Mouse (Mus musculus): Measurements from ENCODE around the gene 1110004F10Rik.
"Not testable (repeated sequence)": the region's sequence is repeated elsewhere in the genome, so short reads cannot be mapped to it uniquely, and the experiment has no call there.

Gene 1110004F10Rik

GRCm38 (mm10) chr7:116039196-116039537 lies at the start of gene 1110004F10Rik:
Gene 1110004F10Rik (plus strand): TSS chr7:116039397.
- no peak for DNase-seq (ENCODE audit: low spot score in 2 of 2)

- no peak for DNase-seq (ENCODE audit: low spot score in 2 of 2)
Measured at GRCm38 (mm10) chr7:116002726-116003125, 36.5 kb upstream of the 1110004F10Rik start.

GRCm38 (mm10) chr7:116029991-116030390 lies 9.2 kb upstream of the 1110004F10Rik start:
- no peak for DNase-seq (ENCODE audit: low spot score in 2 of 2)

GRCm38 (mm10) chr7:116030597-116031387 lies 8.4 kb upstream of the 1110004F10Rik start:
- peak in 1 of 2 experiments; percentile 8 for DNase-seq (ENCODE audit: low spot score in 2 of 2)

GRCm38 (mm10) chr7:116031388-116031717 lies 7.8 kb upstream of the 1110004F10Rik start:
- no peak for DNase-seq (ENCODE audit: low spot score in 2 of 2)

GRCm38 (mm10) chr7:116031718-116032595 lies 7.2 kb upstream of the 1110004F10Rik start:
- DNase-seq (ENCODE audit: low spot score in 2 of 2) = peak in 1 of 2 experiments; percentile 9

- DNase-seq (ENCODE audit: low spot score in 2 of 2) = peak; percentile 59 to 67
Measured at GRCm38 (mm10) chr7:116032596-116033307, 6.4 kb upstream of the 1110004F10Rik start.

GRCm38 (mm10) chr7:116033371-116034241 lies 5.6 kb upstream of the 1110004F10Rik start:
- peak; percentile 12 to 33 for DNase-seq (ENCODE audit: low spot score in 2 of 2)

- peak in 1 of 2 experiments; percentile 14 for DNase-seq (ENCODE audit: low spot score in 2 of 2)
Measured at GRCm38 (mm10) chr7:116034282-116034758, 4.9 kb upstream of the 1110004F10Rik start.

- no peak for DNase-seq (ENCODE audit: low spot score in 2 of 2)
Measured at GRCm38 (mm10) chr7:116035504-116035903, 3.7 kb upstream of the 1110004F10Rik start.

GRCm38 (mm10) chr7:116036591-116037555 lies 2.3 kb upstream of the 1110004F10Rik start:
- no peak for DNase-seq (ENCODE audit: low spot score in 2 of 2)

GRCm38 (mm10) chr7:116038024-116038423 lies 1.2 kb upstream of the 1110004F10Rik start:
- no peak for DNase-seq (ENCODE audit: low spot score in 2 of 2)

GRCm38 (mm10) chr7:116038511-116038910 lies 686 bp upstream of the 1110004F10Rik start, which contains the start of gene Sox6:
Gene Sox6 (minus strand): TSS chr7:116038796.
- DNase-seq (ENCODE audit: low spot score in 2 of 2) = no peak

GRCm38 (mm10) chr7:116039538-116040466 lies 605 bp downstream of the 1110004F10Rik start:
- DNase-seq (ENCODE audit: low spot score in 2 of 2) = peak; percentile 80 to 81

GRCm38 (mm10) chr7:116040470-116041019 lies 1.3 kb downstream of the 1110004F10Rik start:
- no peak for DNase-seq (ENCODE audit: low spot score in 2 of 2)

GRCm38 (mm10) chr7:116060739-116061138 lies 21.5 kb downstream of the 1110004F10Rik start:
- no peak for DNase-seq (ENCODE audit: low spot score in 2 of 2)

GRCm38 (mm10) chr7:116084366-116084765 lies 45.2 kb downstream of the 1110004F10Rik start, which contains the start of gene Gm4353:
Gene Gm4353 (minus strand): TSS chr7:116084635.
- DNase-seq (ENCODE audit: low spot score in 2 of 2) = not testable (repeated sequence)

Measured in frontal cortex, postnatal 14 days (tissue).